Mouse (Mus musculus) cortical plate, adult 2 months (tissue): ENCODE results near the gene Socs3.

Source experiments
- CTCF ChIP-seq: fragments of 200-500 bp; IDR thresholded peaks from 2 replicates; pipeline ENCODE4 v1.5.1; 2011; ENCODE audit warnings: mild to moderate bottlenecking, control low read depth, low read length; ENCODE audit not compliant: insufficient read depth; ENCODE audit errors: extremely low read depth
- POLR2A ChIP-seq: fragments of 200-500 bp; IDR thresholded peaks from 2 replicates; pipeline ENCODE4 v1.6.1; 2011; ENCODE audit warnings: mild to moderate bottlenecking, low read length, control low read depth; ENCODE audit not compliant: insufficient read depth; ENCODE audit errors: extremely low read depth

- no peak for TF ChIP-seq POLR2A
- TF ChIP-seq CTCF = no peak
Measured at GRCm38 (mm10) chr11:117936202-117936601, 33.6 kb downstream of the Socs3 start.
